Mouse (Mus musculus) C2C12 (cell line): ENCODE measurements at regions not wholly inside any gene's neighbourhood (a gene's known extent, or its start where the extent isn't known, plus 50 kb on each side); places are given as distances from the start of the nearest gene placed in this dataset.

Source experiments
- H3K27me3 ChIP-seq: one replicate; pipeline ENCODE4 v1.6.1; 2011; ENCODE audit not compliant: control insufficient read depth, insufficient read depth, insufficient read length
- H3K36me3 ChIP-seq: one replicate; pipeline ENCODE4 v1.6.1; 2011; ENCODE audit not compliant: control insufficient read depth, insufficient read depth
- H3K4me3 ChIP-seq: one replicate; pipeline ENCODE4 v1.5.1; 2011; ENCODE audit warnings: mild to moderate bottlenecking, control low read depth; ENCODE audit not compliant: poor library complexity, insufficient read depth, severe bottlenecking
- H3K79me2 ChIP-seq: one replicate; pipeline ENCODE4 v1.6.1; 2011; ENCODE audit not compliant: control insufficient read depth, insufficient read depth
- H3K79me3 ChIP-seq: one replicate; pipeline ENCODE4 v1.6.1; 2011; ENCODE audit warnings: low read depth, control low read depth
- H3ac ChIP-seq: one replicate; pipeline ENCODE3; 2011; ENCODE audit warnings: low read depth; ENCODE audit not compliant: control insufficient read depth, insufficient read length
- CEBPB ChIP-seq: IDR thresholded peaks from one replicate; pipeline ENCODE4 v1.6.1; 2011; ENCODE audit warnings: low read depth, mild to moderate bottlenecking, control low read depth, moderate library complexity
- CTCF ChIP-seq: IDR thresholded peaks from one replicate; pipeline ENCODE4 v1.5.1; 2011; ENCODE audit not compliant: control insufficient read depth, insufficient read depth, insufficient read length
- FOSL1 ChIP-seq: IDR thresholded peaks from one replicate; pipeline ENCODE4 v1.8.0; 2011; ENCODE audit warnings: mild to moderate bottlenecking, low read length; ENCODE audit not compliant: poor library complexity, insufficient read depth, severe bottlenecking
- MAX ChIP-seq: IDR thresholded peaks from one replicate; pipeline ENCODE4 v1.6.1; 2011; ENCODE audit warnings: mild to moderate bottlenecking, control low read depth
- MYOD1 ChIP-seq: IDR thresholded peaks from one replicate; pipeline ENCODE4 v1.6.1; 2011; ENCODE audit warnings: low read depth; ENCODE audit not compliant: control insufficient read depth, insufficient read length
- MYOG ChIP-seq: IDR thresholded peaks from one replicate; pipeline ENCODE4 v1.6.1; 2011; ENCODE audit not compliant: control insufficient read depth, insufficient read length; ENCODE audit errors: extremely low read depth
- USF1 ChIP-seq: IDR thresholded peaks from one replicate; pipeline ENCODE4 v1.6.1; 2011; ENCODE audit warnings: low read depth, mild to moderate bottlenecking, control low read depth, moderate library complexity

GRCm38 (mm10) chr2:11398949-11399348 is 154.9 kb downstream of the Pfkfb3 start:
- Histone ChIP-seq H3ac (no peak overlapping the region), H3K27me3 (no peaks in the 10 kb centered on the region), H3K79me2 (no peaks in the 10 kb centered on the region), H3K79me3 (no peaks in the 10 kb centered on the region), H3K36me3 (no peaks in the 10 kb centered on the region), H3K4me3 (no peak overlapping the region)
- no peak for TF ChIP-seq MYOD1
- TF ChIP-seq FOSL1: no peak
- TF ChIP-seq MYOG: no peak
- TF ChIP-seq CTCF: no peak
- no peak for TF ChIP-seq USF1
- no peak for TF ChIP-seq MAX
- no peak for TF ChIP-seq CEBPB

DNA sequence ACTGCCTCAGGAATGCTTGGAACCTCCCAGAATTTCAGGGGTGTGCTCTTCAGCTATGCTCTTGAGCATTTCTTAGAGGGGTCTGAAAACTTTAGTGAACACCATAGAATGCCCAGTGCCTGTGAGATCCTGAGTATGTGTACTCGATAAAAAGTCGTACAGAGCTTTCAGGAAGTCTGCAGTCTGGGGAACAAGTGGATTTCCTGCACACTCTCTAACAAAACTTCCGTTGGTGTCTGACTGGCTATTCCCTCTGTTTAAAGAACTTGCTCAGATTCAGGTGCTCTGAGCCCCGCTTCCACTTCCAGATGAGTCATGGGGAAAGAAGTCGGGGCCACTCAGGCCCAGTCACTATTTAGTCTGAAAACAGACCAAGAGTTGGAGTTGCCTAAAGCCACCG is 155.5 kb downstream of the Pfkfb3 start:
- Histone ChIP-seq H3K36me3 (no peaks in the 10 kb centered on the region), H3ac (no peak overlapping the region), H3K79me2 (no peaks in the 10 kb centered on the region), H3K27me3 (no peaks in the 10 kb centered on the region), H3K4me3 (no peak overlapping the region), H3K79me3 (no peaks in the 10 kb centered on the region)
- no peak for TF ChIP-seq MYOD1
- no peak for TF ChIP-seq MYOG
- TF ChIP-seq MAX: no peak
- TF ChIP-seq FOSL1: no peak
- no peak for TF ChIP-seq USF1
- no peak for TF ChIP-seq CTCF
- TF ChIP-seq CEBPB: no peak

DNA sequence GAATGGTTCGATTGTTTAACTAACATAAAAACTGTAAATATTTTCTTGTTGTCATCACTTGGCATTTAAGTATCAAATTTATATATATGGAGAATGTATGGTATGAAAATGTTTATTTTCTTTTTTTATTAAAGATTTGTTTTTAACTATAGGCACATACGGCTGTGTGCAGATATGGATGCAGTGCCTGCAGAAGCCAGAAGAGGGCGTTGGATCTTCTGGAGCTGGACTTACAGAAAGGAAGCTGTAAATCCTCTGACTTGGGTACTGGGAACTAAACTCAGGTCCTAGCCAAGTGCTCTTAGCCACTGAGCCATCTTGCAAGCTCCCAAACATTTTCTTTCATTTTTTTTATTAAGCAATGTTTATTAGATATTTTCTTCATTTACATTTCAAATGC is 157.0 kb downstream of the Pfkfb3 start:
- TF ChIP-seq CEBPB (no peak), MYOD1 (no peak), FOSL1 (no peak), USF1 (no peak), CTCF (no peak), MAX (no peak), MYOG (no peak)
- Histone ChIP-seq H3ac (no peak overlapping the region), H3K36me3 (no peaks in the 10 kb centered on the region), H3K4me3 (no peak overlapping the region), H3K79me3 (no peaks in the 10 kb centered on the region), H3K27me3 (no peaks in the 10 kb centered on the region), H3K79me2 (no peaks in the 10 kb centered on the region)

- TF ChIP-seq MYOD1 (no peak), CEBPB (peak; percentile 21)
- H3K27me3 ChIP-seq: no peaks in the 10 kb centered on the region
- no peak overlapping the region for H3K4me3 ChIP-seq
- H3ac ChIP-seq: no peak overlapping the region
- no peaks in the 10 kb centered on the region for H3K79me3 ChIP-seq
- no peaks in the 10 kb centered on the region for H3K79me2 ChIP-seq
- no peaks in the 10 kb centered on the region for H3K36me3 ChIP-seq
Measured at GRCm38 (mm10) chr2:11394675-11395349, 159.1 kb downstream of the Pfkfb3 start.

- no peak overlapping the region for H3ac ChIP-seq
- no peak overlapping the region for H3K4me3 ChIP-seq
- no peaks in the 10 kb centered on the region for H3K27me3 ChIP-seq
- no peaks in the 10 kb centered on the region for H3K79me3 ChIP-seq
- no peaks in the 10 kb centered on the region for H3K36me3 ChIP-seq
- H3K79me2 ChIP-seq: no peaks in the 10 kb centered on the region
- TF ChIP-seq MYOD1 (no peak), MAX (no peak), CTCF (no peak), FOSL1 (no peak), USF1 (no peak)
Measured at GRCm38 (mm10) chr2:11391725-11392124, 162.2 kb downstream of the Pfkfb3 start.

DNA sequence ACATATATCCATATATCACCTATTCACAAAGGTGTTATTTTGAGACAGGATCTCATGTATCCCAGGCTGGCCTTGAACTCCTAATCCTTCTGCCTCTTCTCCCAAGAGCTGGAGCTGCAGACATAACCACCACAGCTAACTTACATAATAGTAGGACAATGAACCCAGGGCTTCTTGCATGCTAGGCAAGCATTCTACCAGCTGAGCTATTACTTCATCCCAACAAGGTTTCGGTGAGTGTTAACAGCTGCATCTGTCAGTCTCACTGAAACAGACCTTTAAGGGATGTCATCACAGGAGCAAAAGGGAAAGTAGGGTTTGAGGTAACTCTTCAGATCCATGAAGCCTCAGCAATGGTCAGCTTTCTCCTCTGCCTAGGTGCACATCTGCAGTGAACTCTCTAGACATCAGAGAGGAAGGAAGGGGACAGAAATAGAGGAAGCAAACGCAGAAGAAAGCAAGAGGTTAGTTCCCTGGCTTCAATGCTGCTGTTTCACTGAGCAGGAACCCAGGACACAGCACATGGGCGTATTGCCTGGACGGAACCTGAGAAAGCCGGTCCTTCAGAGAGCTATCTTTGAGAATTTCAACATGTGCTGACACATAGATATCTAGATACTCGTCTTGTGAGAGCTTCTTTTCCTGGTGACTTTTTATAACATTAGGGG is 163.1 kb downstream of the Pfkfb3 start:
- no peaks in the 10 kb centered on the region for H3K79me3 ChIP-seq
- H3K79me2 ChIP-seq: no peaks in the 10 kb centered on the region
- no peaks in the 10 kb centered on the region for H3K36me3 ChIP-seq
- no peak for TF ChIP-seq FOSL1
- no peak for TF ChIP-seq MYOD1
- no peak for TF ChIP-seq USF1
- TF ChIP-seq MYOG: no peak
- TF ChIP-seq MAX: no peak
- no peak for TF ChIP-seq CEBPB
- TF ChIP-seq CTCF: no peak
- no peak overlapping the region for H3K4me3 ChIP-seq
- no peaks in the 10 kb centered on the region for H3K27me3 ChIP-seq
- H3ac ChIP-seq: no peak overlapping the region
